Mouse (Mus musculus) forebrain, embryonic 16.5 days (tissue): ENCODE results near the gene Ap3d1. TPM values are rescaled to one million over a fixed set of nuclear protein-coding genes. Genes with fewer than 3 reads are reported as not detected.
A peak's percentile ranks its signal among the peaks of the same experiment; 100 is the strongest.

ENCODE experiments used
- ATAC-seq: fragments of 200-750 bp; cut with Nextera tagmentation; 2 replicates; pipeline ENCODE4 v1.8.0; 2017; ENCODE audit warnings: mild to moderate bottlenecking, moderate library complexity
- H3K27ac ChIP-seq: fragments of 300-500 bp; sonication (generic); 2 replicates; pipeline ENCODE4 v1.5.1; 2014; ENCODE audit warnings: low read length, control low read depth
- H3K27me3 ChIP-seq: fragments of 300-500 bp; sonication (generic); replicated peaks from 2 replicates; pipeline ENCODE4 v1.6.1; 2014; ENCODE audit warnings: low read length; ENCODE audit not compliant: control insufficient read depth, insufficient read depth
- H3K36me3 ChIP-seq: fragments of 300-500 bp; sonication (generic); 2 replicates; pipeline ENCODE4 v1.6.1; 2014; ENCODE audit not compliant: control insufficient read depth, insufficient read depth
- H3K4me1 ChIP-seq: fragments of 300-500 bp; sonication (generic); replicated peaks from 2 replicates; pipeline ENCODE4 v1.6.1; 2014; ENCODE audit warnings: low read length; ENCODE audit not compliant: control insufficient read depth, insufficient read depth
- H3K4me2 ChIP-seq: fragments of 300-500 bp; sonication (generic); 2 replicates; pipeline ENCODE4 v1.6.1; 2014; ENCODE audit warnings: mild to moderate bottlenecking, low read length, control low read depth
- H3K4me3 ChIP-seq: fragments of 300-500 bp; sonication (generic); replicated peaks from 2 replicates; pipeline ENCODE4 v1.5.1; 2014; ENCODE audit warnings: mild to moderate bottlenecking, low read length, control low read depth
- H3K9ac ChIP-seq: fragments of 300-500 bp; sonication (generic); replicated peaks from 2 replicates; pipeline ENCODE4 v1.6.1; 2014; ENCODE audit warnings: low read depth, low read length, control low read depth
- H3K9me3 ChIP-seq: fragments of 300-500 bp; sonication (generic); 2 replicates; pipeline ENCODE4 v1.6.1; 2016; ENCODE audit warnings: low read length; ENCODE audit not compliant: control insufficient read depth
- WGBS: fragments of 180-500 bp; shearing (Covaris S2); extraction: QIAGEN DNeasy Blood & Tissue Kit; methylation state at CpG from one replicate; pipeline ENCODE4 v1.1.7; 2014; 5-methylcytosine and 5-hydroxymethylcytosine counted together
- polyA plus RNA-seq: library from polyadenylated mRNA; unstranded; fragments of >200 nt; fragmentation: Nextera tagmentation; extraction: Ambion mirVana; gene quantifications from 2 replicates; pipeline ENCODE4 v1.2.1, GENCODE M21; 2015

The Ap3d1 gene
- polyA plus RNA-seq, 1 experiment from 2014 or later, result 102 TPM

DNA sequence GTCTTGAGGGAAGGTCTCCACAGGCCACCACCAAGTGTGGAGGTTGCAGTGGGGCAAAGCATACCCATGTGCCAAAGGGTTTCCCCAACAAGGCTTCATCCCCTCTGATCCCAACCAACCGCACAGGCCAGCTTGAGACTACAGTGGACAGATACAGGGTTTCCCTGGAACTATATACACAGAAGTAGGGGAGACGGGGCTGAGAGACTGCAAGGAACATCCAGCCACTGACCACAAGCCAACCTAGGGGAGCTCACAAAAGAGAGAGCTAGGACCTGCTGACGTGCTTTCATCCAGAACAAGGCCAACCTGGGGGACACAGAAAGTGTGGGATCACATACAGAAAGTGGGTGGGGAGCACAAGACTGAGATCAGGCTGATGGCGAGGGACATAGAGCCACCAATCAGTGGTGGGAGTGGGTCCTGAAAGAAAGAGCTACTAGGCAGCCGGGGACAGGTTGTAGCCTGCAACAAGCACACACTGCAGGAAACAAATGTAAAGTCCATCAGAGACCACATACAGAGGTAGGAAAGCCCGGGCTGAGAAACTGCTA lies 67.1 kb downstream of the Ap3d1 start:
- H3K4me1 ChIP-seq, result peaks cover 63% of the 10 kb centered on the region
- peak overlapping the region; percentile 95 for H3K9ac ChIP-seq
- no peaks in the 10 kb centered on the region for H3K9me3 ChIP-seq
- peak overlapping the region; percentile 93 for H3K4me3 ChIP-seq
- H3K36me3 ChIP-seq, result 0 out of 2 replicates have a peak, but pooled peaks cover 3% of the 10 kb centered on the region
- H3K4me2 ChIP-seq, result peak overlapping the region; percentile 94
- H3K27me3 ChIP-seq, result no peaks in the 10 kb centered on the region
- peak overlapping the region; percentile 81; the same call in 1 of the 2 replicates for H3K27ac ChIP-seq
- 18% methylated on average over 6 of the region's 6 CpGs for WGBS
- no peak for ATAC-seq

DNA sequence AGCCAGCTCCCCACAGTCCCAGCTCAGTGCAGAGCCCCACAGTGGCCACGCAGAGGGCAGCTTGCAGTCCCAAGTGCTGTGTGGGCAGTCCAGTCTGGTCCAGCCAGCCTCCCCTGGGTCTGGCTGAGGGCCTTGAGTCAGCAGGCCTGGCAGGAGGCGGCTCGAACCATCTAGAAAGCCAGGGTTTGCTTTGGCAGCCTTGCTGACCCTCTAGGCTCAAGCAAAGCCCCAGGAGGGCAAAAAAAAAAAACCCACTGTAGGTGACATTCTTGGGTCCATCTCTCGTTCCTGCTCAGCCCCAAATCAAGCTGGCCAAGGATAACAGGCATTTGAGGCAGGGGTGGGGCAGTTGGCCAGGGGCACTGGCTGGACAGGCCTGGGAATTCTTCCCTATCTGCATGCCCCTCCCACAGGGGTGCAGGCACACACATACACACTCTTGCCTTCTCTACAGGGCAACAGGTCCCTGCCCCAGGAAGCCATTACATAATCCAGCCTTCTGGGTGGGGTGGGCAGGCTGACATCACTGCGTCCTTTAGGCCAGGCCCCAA lies 67.8 kb downstream of the Ap3d1 start:
- Histone ChIP-seq H3K9me3 (no peaks in the 10 kb centered on the region), H3K4me3 (peak overlapping the region; percentile 93), H3K27me3 (no peaks in the 10 kb centered on the region), H3K27ac (no peak overlapping the region), H3K4me2 (peak overlapping the region; percentile 94), H3K4me1 (peaks cover 59% of the 10 kb centered on the region), H3K9ac (peak overlapping the region; percentile 95), H3K36me3 (peaks cover 6% of the 10 kb centered on the region)
- WGBS, result 67% methylated on average over 5 of the region's 5 CpGs
- no peak for ATAC-seq

DNA sequence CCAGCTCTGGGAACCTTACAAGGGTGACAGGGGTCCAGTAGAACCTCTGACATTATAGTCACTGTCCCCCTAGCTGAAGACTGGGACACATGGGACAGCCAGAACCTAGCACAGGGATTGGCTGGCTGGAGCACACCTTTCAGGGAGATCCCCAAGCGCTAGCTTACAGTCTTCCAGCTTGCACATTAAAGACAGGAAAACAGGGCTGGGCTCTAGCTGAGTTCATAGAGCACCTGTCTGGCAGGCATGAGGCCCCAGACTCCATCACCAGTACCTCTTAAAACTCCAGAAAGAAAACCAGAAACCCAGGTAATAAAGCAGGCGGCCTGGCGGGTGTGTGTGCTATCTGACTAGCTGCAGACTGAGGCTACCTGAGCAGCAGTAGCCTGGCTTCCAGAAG lies 68.4 kb downstream of the Ap3d1 start:
- Histone ChIP-seq H3K4me1 (peaks cover 54% of the 10 kb centered on the region), H3K9ac (peak overlapping the region; percentile 95), H3K4me3 (no peak overlapping the region), H3K27ac (no peak overlapping the region), H3K9me3 (no peaks in the 10 kb centered on the region), H3K36me3 (peaks cover 12% of the 10 kb centered on the region), H3K27me3 (no peaks in the 10 kb centered on the region), H3K4me2 (peak overlapping the region; percentile 94)
- WGBS, result 94% methylated on average over 3 of the region's 3 CpGs
- no peak for ATAC-seq

DNA sequence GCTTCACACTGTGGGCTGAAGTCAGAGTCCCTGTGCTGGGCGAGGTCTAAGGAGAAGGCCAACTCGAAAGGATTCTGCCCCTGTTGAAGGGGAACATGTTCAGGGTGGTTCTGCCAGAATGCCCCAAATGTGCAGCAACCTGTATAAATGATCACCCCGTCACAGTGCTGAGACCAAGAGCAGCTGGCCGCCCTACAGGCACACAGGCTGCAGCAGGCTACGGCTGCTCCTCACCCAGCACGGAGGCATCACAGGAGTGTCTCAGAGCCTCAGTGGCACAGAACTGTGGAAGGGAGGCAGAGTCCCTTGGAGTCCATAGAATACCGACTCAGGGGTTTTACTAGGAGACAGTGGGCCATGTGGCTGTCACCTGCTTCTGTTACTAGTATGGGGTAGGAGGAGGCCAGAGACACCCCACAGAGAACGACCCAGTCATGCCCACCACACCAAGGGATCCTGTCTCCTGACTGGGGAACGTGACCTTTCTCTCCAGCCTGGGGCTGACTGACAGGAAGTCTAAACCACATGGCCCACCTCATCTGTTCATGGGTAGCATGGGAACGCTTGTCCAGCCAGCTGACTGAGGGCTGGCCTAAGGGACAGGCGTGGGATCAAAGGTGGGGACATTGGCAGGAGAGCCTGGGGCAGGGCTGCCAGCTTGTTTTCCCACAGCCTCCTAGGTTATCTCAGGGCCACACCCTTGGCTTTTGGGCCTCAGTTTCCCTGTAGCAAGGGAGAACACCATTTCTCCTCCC lies 70.0 kb downstream of the Ap3d1 start:
- peaks cover 27% of the 10 kb centered on the region for H3K36me3 ChIP-seq
- 89% methylated on average over 11 of the region's 11 CpGs for WGBS
- H3K4me2 ChIP-seq, result no peak overlapping the region
- no peaks in the 10 kb centered on the region for H3K27me3 ChIP-seq
- H3K27ac ChIP-seq, result no peak overlapping the region
- no peak for ATAC-seq
- peaks cover 38% of the 10 kb centered on the region for H3K4me1 ChIP-seq
- H3K4me3 ChIP-seq, result no peak overlapping the region
- no peaks in the 10 kb centered on the region for H3K9me3 ChIP-seq
- H3K9ac ChIP-seq, result no peak overlapping the region

DNA sequence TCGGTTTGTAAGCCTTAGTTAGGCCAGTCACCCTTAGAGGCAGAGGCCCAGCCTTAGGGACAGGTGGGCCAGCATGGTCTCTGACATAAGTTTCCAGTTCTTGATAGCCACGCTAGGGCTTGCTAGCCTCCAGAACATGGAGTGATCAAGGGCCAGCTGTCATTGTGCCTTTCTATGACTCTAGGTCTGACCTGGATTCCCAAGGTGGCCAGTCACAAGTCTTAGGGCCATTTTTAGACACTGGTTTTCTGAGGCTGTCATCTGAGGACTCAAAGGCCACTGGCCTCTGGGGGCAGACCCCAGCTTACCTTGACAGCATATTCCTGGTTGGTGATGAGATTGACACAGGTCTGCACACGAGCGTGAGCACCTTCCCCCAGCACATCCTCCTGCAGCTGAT lies 70.8 kb downstream of the Ap3d1 start:
- 94% methylated on average over 4 of the region's 4 CpGs for WGBS
- Histone ChIP-seq H3K9ac (no peak overlapping the region), H3K4me3 (no peak overlapping the region), H3K4me2 (no peak overlapping the region), H3K27me3 (no peaks in the 10 kb centered on the region), H3K27ac (no peak overlapping the region), H3K36me3 (peaks cover 34% of the 10 kb centered on the region), H3K9me3 (no peaks in the 10 kb centered on the region), H3K4me1 (peaks cover 34% of the 10 kb centered on the region)
- no peak for ATAC-seq

DNA sequence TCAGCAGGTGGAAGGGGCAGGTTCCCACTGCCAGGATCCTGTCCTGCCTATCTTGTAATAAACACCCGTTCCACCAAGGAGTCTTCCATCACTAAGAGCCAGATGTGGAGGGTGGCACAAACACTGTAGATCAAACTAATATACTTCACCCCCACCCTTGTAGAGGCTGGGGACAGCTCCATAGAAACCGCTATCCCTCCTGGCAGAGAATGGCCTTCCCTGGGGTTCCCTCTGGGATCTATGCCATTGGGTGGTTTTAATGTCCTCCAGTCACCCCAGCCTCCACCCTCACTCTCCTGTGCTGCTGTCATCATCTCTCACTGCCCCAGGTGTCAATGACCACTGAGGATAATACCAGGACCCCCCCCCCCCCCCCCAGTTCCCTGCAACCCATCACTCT lies 71.5 kb downstream of the Ap3d1 start:
- Histone ChIP-seq H3K27me3 (no peaks in the 10 kb centered on the region), H3K9ac (no peak overlapping the region), H3K4me1 (peaks cover 34% of the 10 kb centered on the region), H3K9me3 (no peaks in the 10 kb centered on the region), H3K4me2 (no peak overlapping the region), H3K4me3 (no peak overlapping the region), H3K27ac (no peak overlapping the region), H3K36me3 (peaks cover 36% of the 10 kb centered on the region)
- no peak for ATAC-seq
- 91% methylated on average over 2 of the region's 2 CpGs for WGBS

DNA sequence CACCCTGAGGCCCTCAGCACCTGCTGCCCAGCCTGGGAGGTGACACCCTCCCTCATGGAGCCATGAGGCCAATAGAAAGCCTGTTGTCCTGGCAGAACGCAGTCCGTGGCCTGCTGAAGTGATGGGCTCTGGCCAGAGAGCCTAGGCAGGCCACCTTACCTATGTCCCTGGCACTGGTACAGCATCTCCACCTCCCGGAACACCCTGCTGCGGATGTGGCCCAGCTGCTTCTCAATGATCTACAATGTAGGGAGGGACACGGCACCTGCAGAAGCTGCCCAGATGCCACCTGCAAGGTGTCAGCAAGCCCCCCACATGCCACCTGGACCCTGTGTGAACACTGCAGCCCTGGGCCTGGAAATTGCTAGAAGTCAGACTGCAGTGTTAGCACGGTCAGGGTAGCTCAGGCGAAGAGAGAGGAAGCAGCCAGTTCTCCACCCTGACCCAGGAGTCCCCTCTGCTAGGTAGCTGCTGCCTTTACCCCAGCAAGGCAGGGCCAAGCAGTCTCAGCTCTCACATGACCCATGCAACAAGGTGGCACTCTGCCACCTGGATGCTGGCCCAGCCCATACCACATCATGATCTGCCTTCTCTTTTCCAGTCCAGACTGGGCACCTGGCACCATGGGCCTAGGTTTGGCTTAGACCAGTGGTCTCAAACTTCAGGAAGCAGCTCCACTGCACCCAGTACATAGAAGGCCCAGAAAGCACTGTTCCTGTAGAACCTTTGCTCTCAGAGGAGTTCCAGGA lies 72.2 kb downstream of the Ap3d1 start:
- ATAC-seq, result no peak
- H3K9ac ChIP-seq, result no peak overlapping the region

DNA sequence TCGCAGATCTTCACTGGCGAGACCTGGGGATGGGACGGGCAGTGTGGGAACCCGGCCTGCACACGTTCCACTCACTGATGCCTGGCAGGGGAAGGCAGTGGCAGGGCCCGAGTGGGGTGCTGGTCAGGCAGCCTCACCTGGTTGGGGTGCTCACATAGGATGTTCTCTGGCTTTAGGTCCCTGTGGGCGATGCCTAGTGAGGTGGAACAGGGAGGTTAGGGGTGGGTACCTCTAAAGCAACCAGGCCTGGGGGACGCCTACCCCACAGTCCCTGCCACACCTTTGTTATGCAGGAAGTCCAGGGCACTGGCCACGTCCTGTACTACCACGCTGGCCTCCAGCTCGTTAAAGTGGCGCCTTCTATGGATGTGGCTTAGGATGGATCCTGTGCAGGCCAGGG lies 73.0 kb downstream of the Ap3d1 start:
- Histone ChIP-seq H3K27me3 (no peaks in the 10 kb centered on the region), H3K4me1 (peaks cover 25% of the 10 kb centered on the region), H3K36me3 (peaks cover 36% of the 10 kb centered on the region), H3K4me3 (no peak overlapping the region), H3K27ac (no peak overlapping the region), H3K9ac (no peak overlapping the region), H3K4me2 (no peak overlapping the region), H3K9me3 (no peaks in the 10 kb centered on the region)
- ATAC-seq, result no peak
- 90% methylated on average over 12 of the region's 12 CpGs for WGBS

More for the DNA sequence above, 72.2 kb downstream of the Ap3d1 start:
- Histone ChIP-seq H3K4me2 (no peak overlapping the region), H3K27me3 (no peaks in the 10 kb centered on the region), H3K9me3 (no peaks in the 10 kb centered on the region), H3K4me1 (peaks cover 34% of the 10 kb centered on the region), H3K36me3 (peaks cover 36% of the 10 kb centered on the region), H3K27ac (no peak overlapping the region), H3K4me3 (no peak overlapping the region)
- whole genome bisulfite sequencing, result 97% methylated on average over 7 of the region's 7 CpGs

DNA sequence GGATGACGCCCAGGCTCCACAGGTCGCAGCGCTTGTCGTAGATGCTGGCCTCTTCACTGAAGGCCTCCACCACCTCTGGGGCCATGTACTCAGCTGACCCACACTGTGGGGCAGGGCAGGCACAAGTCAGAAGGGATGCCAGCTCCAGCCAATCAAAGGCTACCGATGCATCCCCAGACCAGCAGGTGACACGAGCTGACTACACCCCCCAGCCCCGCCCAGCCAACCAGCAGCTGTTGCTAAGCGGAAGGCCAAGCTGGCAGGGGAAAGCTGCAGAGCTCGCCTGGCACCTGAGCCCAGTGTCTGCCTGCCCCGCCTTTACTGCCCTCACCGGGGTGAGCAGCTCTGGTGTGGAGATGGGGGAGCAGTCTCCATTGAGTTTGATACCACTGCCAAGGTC lies 73.5 kb downstream of the Ap3d1 start:
- Histone ChIP-seq H3K4me2 (no peak overlapping the region), H3K27me3 (no peaks in the 10 kb centered on the region), H3K9ac (no peak overlapping the region), H3K4me3 (no peak overlapping the region), H3K27ac (no peak overlapping the region), H3K9me3 (no peaks in the 10 kb centered on the region), H3K4me1 (peaks cover 21% of the 10 kb centered on the region), H3K36me3 (peaks cover 36% of the 10 kb centered on the region)
- WGBS, result 86% methylated on average over 11 of the region's 11 CpGs
- no peak for ATAC-seq
